Mouse (Mus musculus): ENCODE data around the gene 1700028P14Rik.

DNA sequence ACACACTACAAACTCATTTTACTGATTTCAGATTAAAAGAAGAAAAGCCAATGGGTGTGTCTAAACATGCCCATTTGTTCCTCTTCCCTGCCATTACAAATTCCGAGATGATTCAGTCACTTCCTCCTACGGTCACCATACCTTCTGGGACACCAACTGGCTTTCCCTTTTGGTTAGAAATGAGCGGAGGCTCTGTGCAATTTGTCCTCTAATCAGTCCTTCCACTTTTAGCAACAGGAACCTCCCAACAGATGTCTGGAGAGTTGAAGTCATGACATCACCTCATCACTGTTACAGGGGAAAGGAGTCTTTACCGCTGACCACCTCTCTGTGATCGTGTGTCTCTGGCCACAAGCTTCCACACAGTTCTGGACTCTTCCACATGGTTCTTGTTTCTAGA lies 132.0 kb downstream of the 1700028P14Rik start:
- TF ChIP-seq POLR2A (IDR thresholded peaks at IDR 0.05; ENCODE audit: borderline replicate concordance, control insufficient read depth, low read depth, low read length) (no peak), CTCF (IDR thresholded peaks at IDR 0.05; ENCODE audit: control insufficient read depth, insufficient read depth, low read length) (no peak)

All from bone marrow, adult 2 months (tissue).